Mouse (Mus musculus) heart, postnatal 0 days (tissue): ENCODE measurements around the gene Dock8. TPM values are rescaled to one million over a fixed set of nuclear protein-coding genes. Genes with fewer than 3 reads are reported as not detected.

Experiments used
- ATAC-seq: fragments of 200-750 bp; cut with Nextera tagmentation; 2 replicates; pipeline ENCODE4 v1.8.0; 2017; ENCODE audit warnings: low read depth, moderate number of reproducible peaks, moderate library complexity; ENCODE audit not compliant: insufficient read depth
- DNase-seq: peaks from one replicate; pipeline ENCODE4 v3.0.0-alpha.2; 2016; ENCODE audit warnings: low spot score
- H3K27ac ChIP-seq: fragments of 300-500 bp; sonication (generic); 2 replicates; pipeline ENCODE4 v1.5.1; 2014; ENCODE audit warnings: low read depth, mild to moderate bottlenecking
- H3K27me3 ChIP-seq: fragments of 300-500 bp; sonication (generic); 2 replicates; pipeline ENCODE4 v1.6.1; 2014; ENCODE audit warnings: low read length, mixed read lengths; ENCODE audit not compliant: control insufficient read depth, insufficient read depth
- H3K36me3 ChIP-seq: fragments of 300-500 bp; sonication (generic); replicated peaks from 2 replicates; pipeline ENCODE4 v1.6.1; 2014; ENCODE audit warnings: low read length, mixed read lengths; ENCODE audit not compliant: control insufficient read depth, insufficient read depth
- H3K4me1 ChIP-seq: fragments of 300-500 bp; sonication (generic); 2 replicates; pipeline ENCODE4 v1.6.1; 2014; ENCODE audit warnings: antibody characterized with exemption; ENCODE audit not compliant: control insufficient read depth, insufficient read depth
- H3K4me2 ChIP-seq: fragments of 300-500 bp; sonication (generic); 2 replicates; pipeline ENCODE4 v1.6.1; 2014; ENCODE audit warnings: low read depth, mild to moderate bottlenecking, low read length, moderate library complexity
- H3K4me3 ChIP-seq: fragments of 300-500 bp; sonication (generic); 2 replicates; pipeline ENCODE4 v1.5.1; 2014; ENCODE audit warnings: low read depth, low read length
- H3K9ac ChIP-seq: fragments of 300-500 bp; sonication (generic); replicated peaks from 2 replicates; pipeline ENCODE4 v1.6.1; 2014; ENCODE audit warnings: low read depth, low read length, mixed read lengths
- H3K9me3 ChIP-seq: fragments of 300-500 bp; sonication (generic); replicated peaks from 2 replicates; pipeline ENCODE4 v1.6.1; 2016; ENCODE audit warnings: low read length; ENCODE audit not compliant: control insufficient read depth
- CTCF ChIP-seq: IDR thresholded peaks from 2 replicates; pipeline ENCODE4 v1.5.1; 2016; ENCODE audit warnings: antibody characterized with exemption, control low read depth, low read depth
- EP300 ChIP-seq: IDR thresholded peaks from 2 replicates; pipeline ENCODE4 v1.6.1; 2016; ENCODE audit warnings: antibody characterized with exemption, low read depth
- WGBS: fragments of 180-500 bp; shearing (Covaris S2); extraction: QIAGEN DNeasy Blood & Tissue Kit; methylation state at CpG from one replicate; pipeline ENCODE4 v1.1.7; 2014; 5-methylcytosine and 5-hydroxymethylcytosine counted together
- polyA plus RNA-seq: library from polyadenylated mRNA; unstranded; fragments of >200 nt; fragmentation: Nextera tagmentation; extraction: Ambion mirVana; gene quantifications from 2 replicates; pipeline ENCODE4 v1.2.1, GENCODE M21; 2015
- total RNA-seq: library from RNA; depleted of rRNA; stranded (reverse); fragments of >200 nt; gene quantifications from 2 replicates; pipeline ENCODE4 v1.2.3, GENCODE M21; 2014; ENCODE audit warnings: low replicate concordance

Dock8 gene
- total and polyA plus RNA-seq, 2 experiments from 2014 or later = 2.4 to 6.0 TPM

DNA sequence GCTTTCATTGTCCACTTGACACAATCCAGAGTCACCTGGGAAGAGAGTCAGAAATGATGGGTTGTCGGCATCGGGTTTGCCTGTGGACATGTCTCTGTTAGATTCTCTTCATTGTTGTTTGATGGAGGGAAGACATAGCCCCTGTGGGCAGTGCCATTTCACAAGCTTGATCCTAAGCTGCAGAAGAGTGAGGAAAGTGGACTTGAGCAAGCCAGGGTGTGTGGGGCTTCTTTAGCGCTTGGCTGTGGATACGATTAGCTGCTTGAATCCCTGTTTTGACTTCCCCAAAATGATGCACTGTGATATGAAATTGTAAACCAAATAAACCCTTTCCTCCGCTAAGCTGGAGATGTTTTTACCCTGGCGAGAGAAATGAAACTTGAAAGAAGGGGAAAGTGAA lies 2.7 kb downstream of the Dock8 start:
- DNase-seq = no peak
- WGBS = 89% methylated on average over 6 of the region's 6 CpGs

GRCm38 (mm10) chr19:25002828-25003227 lies 3.5 kb downstream of the Dock8 start:
- no peak overlapping the region for H3K4me3 ChIP-seq
- DNase-seq (no peak), ATAC-seq (no peak)
- 83% methylated on average over 3 of the region's 3 CpGs for WGBS
- H3K9ac ChIP-seq = no peak overlapping the region
- no peak overlapping the region for H3K4me2 ChIP-seq
- H3K27ac ChIP-seq = no peak overlapping the region
- H3K9me3 ChIP-seq = no peaks in the 10 kb centered on the region
- no peaks in the 10 kb centered on the region for H3K36me3 ChIP-seq
- peaks cover 11% of the 10 kb centered on the region for H3K4me1 ChIP-seq
- 0 out of 2 replicates have a peak, but pooled peaks cover 6% of the 10 kb centered on the region for H3K27me3 ChIP-seq
- no peak for TF ChIP-seq CTCF
- no peak for TF ChIP-seq EP300

More for the DNA sequence above, 2.7 kb downstream of the Dock8 start:
- Histone ChIP-seq H3K36me3 (no peaks in the 10 kb centered on the region), H3K27me3 (0 out of 2 replicates have a peak, but pooled peaks cover 6% of the 10 kb centered on the region), H3K4me3 (no peak overlapping the region), H3K4me1 (peaks cover 11% of the 10 kb centered on the region), H3K4me2 (no peak overlapping the region), H3K9me3 (no peaks in the 10 kb centered on the region), H3K9ac (no peak overlapping the region), H3K27ac (no peak overlapping the region)
- no peak for ATAC-seq
- TF ChIP-seq EP300 (no peak), CTCF (no peak)

- Histone ChIP-seq H3K4me1 (peaks cover 11% of the 10 kb centered on the region), H3K9ac (no peak overlapping the region), H3K4me3 (no peak overlapping the region), H3K9me3 (no peaks in the 10 kb centered on the region), H3K27ac (no peak overlapping the region), H3K4me2 (no peak overlapping the region), H3K27me3 (0 out of 2 replicates have a peak, but pooled peaks cover 6% of the 10 kb centered on the region), H3K36me3 (no peaks in the 10 kb centered on the region)
- ATAC-seq (no peak), DNase-seq (no peak)
- WGBS = 48% methylated on average over 4 of the region's 4 CpGs
- TF ChIP-seq CTCF (no peak), EP300 (no peak)
Observed at GRCm38 (mm10) chr19:25003810-25004209, 4.5 kb downstream of the Dock8 start.

DNA sequence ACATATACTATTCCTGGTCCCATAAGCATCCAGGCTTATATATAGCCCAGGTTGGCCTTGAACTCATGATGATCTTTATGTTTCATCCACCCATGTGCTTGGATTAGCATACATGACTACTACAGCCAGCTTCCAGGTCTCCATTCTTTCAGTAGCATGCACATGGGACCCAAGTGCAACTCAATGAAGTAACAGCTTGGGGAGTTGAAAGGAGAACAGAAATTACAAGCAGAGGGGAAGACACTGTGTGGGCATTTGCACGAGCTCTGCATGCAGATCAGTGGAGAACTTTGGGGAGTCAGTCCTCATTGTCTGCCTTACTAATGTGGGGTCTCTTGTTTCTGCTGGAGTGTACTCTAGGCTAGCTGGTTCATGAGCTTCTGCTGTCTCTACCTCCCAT lies 7.4 kb downstream of the Dock8 start:
- WGBS = 70% methylated on average over 1 of the region's 1 CpGs

DNA sequence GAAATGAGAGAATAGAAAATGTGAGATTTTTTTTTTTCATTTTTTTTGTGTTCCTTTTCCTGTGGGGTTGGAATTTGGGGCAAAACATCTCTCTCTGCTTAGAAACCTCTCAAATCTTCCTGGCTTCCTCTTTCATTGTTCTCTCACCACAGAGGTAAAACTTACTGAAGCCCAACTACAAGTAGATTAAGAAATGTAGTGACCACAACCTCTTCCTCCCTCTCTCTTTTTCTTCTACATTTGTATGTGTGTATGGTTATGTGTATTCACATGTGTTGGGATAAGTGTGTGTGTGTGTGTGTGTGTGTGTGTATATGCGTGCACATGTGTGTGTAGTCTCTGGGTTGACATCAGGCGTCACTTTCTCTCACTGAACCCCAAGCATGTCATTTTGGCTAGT lies 9.2 kb downstream of the Dock8 start:
- DNase-seq (no peak), ATAC-seq (no peak)
- no peak overlapping the region for H3K9ac ChIP-seq
- H3K4me1 ChIP-seq = peaks cover 7% of the 10 kb centered on the region
- no peaks in the 10 kb centered on the region for H3K27me3 ChIP-seq
- H3K4me2 ChIP-seq = no peak overlapping the region
- H3K36me3 ChIP-seq = no peaks in the 10 kb centered on the region
- 87% methylated on average over 2 of the region's 2 CpGs for WGBS
- H3K9me3 ChIP-seq = no peaks in the 10 kb centered on the region
- no peak for TF ChIP-seq CTCF
- no peak for TF ChIP-seq EP300
- H3K4me3 ChIP-seq = no peak overlapping the region
- no peak overlapping the region for H3K27ac ChIP-seq

More for the DNA sequence above, 7.4 kb downstream of the Dock8 start:
- Histone ChIP-seq H3K4me1 (peaks cover 11% of the 10 kb centered on the region), H3K4me2 (no peak overlapping the region), H3K27me3 (no peaks in the 10 kb centered on the region), H3K9ac (no peak overlapping the region), H3K4me3 (no peak overlapping the region), H3K9me3 (no peaks in the 10 kb centered on the region), H3K36me3 (no peaks in the 10 kb centered on the region), H3K27ac (no peak overlapping the region)
- TF ChIP-seq EP300 (no peak), CTCF (no peak)
- no peak for ATAC-seq
- no peak for DNase-seq

DNA sequence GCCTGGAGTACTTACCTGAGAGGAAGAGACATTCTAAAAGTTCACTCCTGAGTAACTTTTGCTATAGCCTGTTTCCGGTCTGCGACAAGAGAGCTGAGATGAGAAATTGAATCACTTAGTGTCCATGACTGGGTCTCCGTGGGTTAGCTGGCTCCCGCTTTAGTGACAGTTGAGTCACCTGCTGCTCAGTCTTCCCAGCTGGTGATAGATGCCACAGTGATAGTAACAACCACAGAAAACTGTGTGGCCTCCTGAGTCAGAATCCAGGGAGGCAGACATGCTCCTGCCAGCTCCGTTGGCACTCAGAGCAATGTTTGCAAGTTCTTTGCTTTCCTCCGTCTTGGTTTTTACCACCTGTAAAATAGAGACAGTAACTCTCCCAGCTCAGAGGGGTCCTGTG lies 23.4 kb downstream of the Dock8 start:
- Histone ChIP-seq H3K4me3 (no peak overlapping the region), H3K9ac (no peak overlapping the region), H3K4me2 (no peak overlapping the region), H3K4me1 (no peaks in the 10 kb centered on the region), H3K27ac (no peak overlapping the region), H3K9me3 (no peaks in the 10 kb centered on the region), H3K36me3 (no peaks in the 10 kb centered on the region), H3K27me3 (no peaks in the 10 kb centered on the region)
- WGBS = 85% methylated on average over 6 of the region's 6 CpGs
- DNase-seq (no peak), ATAC-seq (no peak)
- TF ChIP-seq EP300 (no peak), CTCF (no peak)
